7 mouse cellular contexts compared by ENCODE assay signal in the genomic region with DNA sequence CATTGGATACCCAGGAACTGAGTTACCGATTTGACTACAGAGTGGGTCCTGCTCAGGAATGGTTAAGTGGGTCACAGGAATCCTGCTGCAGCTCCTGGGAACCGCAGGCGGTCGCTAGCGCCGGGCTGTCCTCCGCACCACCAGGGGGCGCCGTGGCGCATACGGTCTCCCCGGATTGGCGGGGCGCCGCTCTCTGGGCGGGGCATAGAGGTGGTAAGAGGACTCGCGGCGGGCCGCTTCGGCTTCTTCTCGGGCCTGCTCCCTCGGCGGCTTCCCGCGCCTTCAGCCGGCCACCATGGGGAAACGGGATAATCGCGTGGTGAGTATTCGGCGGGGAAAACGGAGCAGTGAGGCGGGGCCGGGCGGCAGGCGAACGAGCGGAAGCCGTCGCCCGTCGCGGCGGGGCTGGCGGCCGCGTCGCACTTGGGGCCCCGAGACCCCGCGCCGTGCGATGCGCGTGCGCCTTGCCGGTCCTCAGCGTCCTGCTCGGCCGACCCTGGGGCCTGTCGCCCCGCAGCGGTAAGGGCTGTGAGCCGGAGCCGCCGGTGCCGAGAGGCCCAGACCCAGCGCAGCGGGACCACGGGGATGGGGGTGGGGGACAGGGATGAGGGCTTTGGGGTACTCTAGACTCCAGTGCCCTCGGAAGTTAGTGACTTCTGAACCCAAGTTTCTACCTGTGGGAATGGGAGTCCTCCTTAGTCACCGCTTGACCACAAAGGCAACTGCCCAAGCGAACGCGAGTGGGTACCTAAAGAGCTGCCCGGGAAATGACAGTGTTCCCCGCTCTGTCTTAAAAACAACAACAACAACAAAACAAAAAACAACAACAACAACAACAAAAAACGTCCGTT. TPM values are rescaled to one million over a fixed set of nuclear protein-coding genes. Genes with fewer than 3 reads are reported as not detected.
A peak's percentile ranks its signal among the peaks of the same experiment; 100 is the strongest.
DNase-seq lines count a peak whose midpoint lies in the region; ATAC-seq lines count a peak whose summit lies in the region.

A gene (plus strand): TSS at position 205 of the 851 bp plus-strand sequence.

- peaks cover 4% of the 10 kb centered on the region; the same call in 1 of the 2 replicates for H3K36me3 ChIP-seq in intestine, embryonic 16.5 days (ENCODE audit: control insufficient read depth, insufficient read depth, low read length)
- no peaks in the 10 kb centered on the region for H3K36me3 ChIP-seq in midbrain, embryonic 11.5 days (ENCODE audit: control insufficient read depth, insufficient read depth, low read length)

- H3K4me3 ChIP-seq in intestine, embryonic 16.5 days (ENCODE audit: low read length): peak within 1 kb of the TSS; percentile 98
- peak within 1 kb of the TSS; percentile 91 for H3K4me3 ChIP-seq in midbrain, embryonic 11.5 days (ENCODE audit: low read depth, low read length)

- H3K4me1 ChIP-seq in intestine, embryonic 16.5 days (ENCODE audit: control insufficient read depth, insufficient read depth, low read length): peaks cover 7% of the 10 kb centered on the region
- H3K4me1 ChIP-seq in midbrain, embryonic 11.5 days (ENCODE audit: control insufficient read depth, insufficient read depth, low read length): peaks cover 7% of the 10 kb centered on the region

- H3K27me3 ChIP-seq in intestine, embryonic 16.5 days (replicated peaks; ENCODE audit: control insufficient read depth, insufficient read depth, low read length): no peaks in the 10 kb centered on the region
- H3K27me3 ChIP-seq in midbrain, embryonic 11.5 days (ENCODE audit: control insufficient read depth, insufficient read depth, low read length): no peaks in the 10 kb centered on the region

- H3K9me3 ChIP-seq in intestine, embryonic 16.5 days (ENCODE audit: control insufficient read depth, low read length): no peaks in the 10 kb centered on the region
- H3K9me3 ChIP-seq in midbrain, embryonic 11.5 days (ENCODE audit: control insufficient read depth, low read length): no peaks in the 10 kb centered on the region

- H3K9ac ChIP-seq in intestine, embryonic 16.5 days (ENCODE audit: low read depth, low read length): peak within 1 kb of the TSS; percentile 96
- H3K9ac ChIP-seq in midbrain, embryonic 11.5 days (ENCODE audit: low read length): peak within 1 kb of the TSS; percentile 91

- peak within 1 kb of the TSS; percentile 90 for H3K27ac ChIP-seq in intestine, embryonic 16.5 days (ENCODE audit: low read length)
- peak within 1 kb of the TSS; percentile 86 for H3K27ac ChIP-seq in midbrain, embryonic 11.5 days (ENCODE audit: low read depth, low read length)

- H3K4me2 ChIP-seq in intestine, embryonic 16.5 days (ENCODE audit: low read depth, low read length): peak within 1 kb of the TSS; percentile 62
- peak within 1 kb of the TSS; percentile 70 for H3K4me2 ChIP-seq in midbrain, embryonic 11.5 days

- intact Hi-C loops in gastrocnemius, postnatal 36 days (cut with DNase I): no loop called here
- intact Hi-C loops in left cerebral cortex, postnatal 36 days (cut with DNase I): no loop called here

- ATAC-seq in intestine, embryonic 16.5 days: peak; percentile 97
- ATAC-seq in midbrain, embryonic 11.5 days (ENCODE audit: low FRiP score): peak; percentile 97

- WGBS in intestine, embryonic 16.5 days: under 1% methylated on average over 74 of the region's 80 CpGs
- under 1% methylated on average over 74 of the region's 80 CpGs for WGBS in midbrain, embryonic 11.5 days

- DNase-seq in adrenal gland, adult 18-20 months (ENCODE audit: low spot score in 2 of 2): peak; percentile 100
- DNase-seq in embryo, embryonic 11 days: peak; percentile 95
- peak; percentile 94 to 96 for DNase-seq in gastrocnemius, postnatal 36 days
- peak; percentile 96 for DNase-seq in left cerebral cortex, postnatal 36 days (ENCODE audit: low spot score in 2 of 2)
- DNase-seq in midbrain, embryonic 11.5 days (ENCODE audit: low spot score, missing footprints): peak; percentile 100
- DNase-seq in skeletal muscle tissue, adult 2 months (ENCODE audit: low read depth, low spot score): peak; percentile 84

RNA-seq across cellular contexts. Expression of the gene that starts here (rescaled TPM):
- 10 to 100 TPM; 28.2 to 30.8 TPM for total RNA-seq in adrenal gland, adult 18-20 months (2021)
- 10 to 100 TPM; 11.6 to 14.9 TPM for total RNA-seq in gastrocnemius, postnatal 36 days (2021)
- polyA plus RNA-seq in intestine, embryonic 16.5 days (2015; fragmentation: Nextera tagmentation; extraction: Ambion mirVana): 17.6 and 18.7 TPM in 2 replicates
- total RNA-seq in left cerebral cortex, postnatal 36 days (2021): 10 to 100 TPM; 36.0 to 42.5 TPM
- polyA plus RNA-seq in midbrain, embryonic 11.5 days (2014; fragmentation: Nextera tagmentation; extraction: Ambion mirVana): 43.0 and 47.3 TPM in 2 replicates

Comparison
In these comparisons a context has a peak if more than half of its experiments do, and no peak if none do; other contexts are left out.
1. Peak in every context shown above with its lines: DNase-seq, ATAC-seq, H3K4me3 ChIP-seq and H3K27ac ChIP-seq.